Mouse (Mus musculus) cortical plate, adult 2 months (tissue): ENCODE data around the gene Scn3a.

Experiments used
- CTCF ChIP-seq: fragments of 200-500 bp; IDR thresholded peaks from 2 replicates; pipeline ENCODE4 v1.5.1; 2011; ENCODE audit warnings: mild to moderate bottlenecking, control low read depth, low read length; ENCODE audit not compliant: insufficient read depth; ENCODE audit errors: extremely low read depth
- POLR2A ChIP-seq: fragments of 200-500 bp; IDR thresholded peaks from 2 replicates; pipeline ENCODE4 v1.6.1; 2011; ENCODE audit warnings: mild to moderate bottlenecking, low read length, control low read depth; ENCODE audit not compliant: insufficient read depth; ENCODE audit errors: extremely low read depth

DNA sequence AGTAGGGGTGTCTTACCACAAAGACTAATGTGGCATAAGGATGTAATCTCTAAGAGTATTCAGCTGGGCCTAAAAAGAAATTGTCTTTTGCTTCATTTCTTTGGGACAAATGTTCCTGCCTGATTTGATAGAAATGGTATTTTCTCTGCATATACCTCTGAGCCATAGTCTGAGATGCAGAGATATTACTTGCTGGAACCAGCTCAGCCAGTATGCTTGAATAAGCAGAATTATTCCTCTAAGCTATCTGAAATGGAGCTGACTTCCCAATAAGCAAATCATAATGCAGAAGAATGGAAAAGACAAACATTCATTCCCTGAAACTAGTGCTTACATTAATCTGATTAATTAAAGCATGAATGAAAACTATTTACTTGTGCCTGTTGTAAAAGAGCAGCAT, 40.4 kb upstream of the Scn3a start:
- TF ChIP-seq POLR2A, result no peak
- TF ChIP-seq CTCF, result no peak
